8 mouse cellular contexts compared by ENCODE assay signal in genomic region chr13:28720169-28720568, GRCm38 (mm10).
DNase-seq lines count a peak whose midpoint lies in the region; ATAC-seq lines count a peak whose summit lies in the region.

No protein-coding gene starts in this region.

- DNase-seq in cerebellum, postnatal 10 days = peak; percentile 37 to 42
- DNase-seq in cerebellum, postnatal 4 days (ENCODE audit: low spot score in 2 of 2) = no peak
- peak; percentile 21 to 38 for DNase-seq in left cerebral cortex, postnatal 25 days (ENCODE audit: low spot score in 2 of 2)
- no peak for DNase-seq in left cerebral cortex, postnatal 4 days
- DNase-seq in thymus, postnatal 14 days = peak; percentile 78
- DNase-seq in adrenal gland, postnatal 36 days = no peak
- DNase-seq in gastrocnemius, postnatal 36 days = no peak

- intact Hi-C loops in left cerebral cortex, postnatal 25 days (cut with DNase I) = loop anchor here (5.0 kb wide), 1 partner anchor 232 kb away; the partner anchor contains the start of gene Sox4
- intact Hi-C loops in left cerebral cortex, postnatal 4 days (cut with DNase I) = loop anchor here (5.0 kb wide), 1 partner anchor 232 kb away; the partner anchor contains the start of gene Sox4
- intact Hi-C loops in gastrocnemius, postnatal 36 days (cut with DNase I) = no loop called here

- peak; percentile 60 for ATAC-seq in megakaryocyte progenitor cell, adult 5-6 weeks (replicated peaks; ENCODE audit: poor library complexity)

Comparison
In these comparisons a context has a peak if more than half of its experiments do, and no peak if none do; other contexts are left out.
1. DNase-seq: peak in cerebellum, postnatal 10 days (2 of 2), left cerebral cortex, postnatal 25 days (2 of 2) and thymus, postnatal 14 days (single experiment); none in cerebellum, postnatal 4 days (0 of 2), left cerebral cortex, postnatal 4 days (single experiment), adrenal gland, postnatal 36 days (0 of 2) and gastrocnemius, postnatal 36 days (0 of 2).